Mouse (Mus musculus): Measurements from ENCODE around the gene Olfml2b.

The Olfml2b gene

GRCm38 (mm10) chr1:170647381-170647780, 3.0 kb downstream of the Olfml2b start:
- DNase-seq, result no peak

GRCm38 (mm10) chr1:170647971-170648514, 3.7 kb downstream of the Olfml2b start:
- no peak for DNase-seq

GRCm38 (mm10) chr1:170651046-170651723, 6.9 kb downstream of the Olfml2b start:
- no peak for DNase-seq

- DNase-seq, result no peak
These were observed 7.8 kb downstream of the Olfml2b start for GRCm38 (mm10) chr1:170651989-170652740.

GRCm38 (mm10) chr1:170655280-170655917, 11.1 kb downstream of the Olfml2b start:
- DNase-seq, result no peak

- no peak for DNase-seq
These were observed 12.3 kb downstream of the Olfml2b start for GRCm38 (mm10) chr1:170656518-170657227.

- DNase-seq, result no peak
These were observed 12.8 kb downstream of the Olfml2b start for GRCm38 (mm10) chr1:170657228-170657521.

GRCm38 (mm10) chr1:170657643-170658314, 13.4 kb downstream of the Olfml2b start:
- no peak for DNase-seq

GRCm38 (mm10) chr1:170659260-170659659, 14.9 kb downstream of the Olfml2b start:
- DNase-seq, result no peak

- DNase-seq, result no peak
These were observed 20.4 kb downstream of the Olfml2b start for GRCm38 (mm10) chr1:170664620-170665185.

GRCm38 (mm10) chr1:170665200-170665599, 20.9 kb downstream of the Olfml2b start:
- DNase-seq, result no peak

GRCm38 (mm10) chr1:170674184-170674775, 29.9 kb downstream of the Olfml2b start:
- DNase-seq, result no peak

GRCm38 (mm10) chr1:170677681-170678080, 33.3 kb downstream of the Olfml2b start:
- DNase-seq, result no peak

GRCm38 (mm10) chr1:170678861-170679260, 34.5 kb downstream of the Olfml2b start:
- no peak for DNase-seq

GRCm38 (mm10) chr1:170679624-170680023, 35.3 kb downstream of the Olfml2b start:
- peak; percentile 28 for DNase-seq

GRCm38 (mm10) chr1:170683863-170684262, 39.5 kb downstream of the Olfml2b start:
- DNase-seq, result no peak

GRCm38 (mm10) chr1:170689773-170690172, 45.4 kb downstream of the Olfml2b start:
- DNase-seq, result no peak

- no peak for DNase-seq
These were observed 47.0 kb downstream of the Olfml2b start for GRCm38 (mm10) chr1:170691301-170691700.

GRCm38 (mm10) chr1:170694821-170695291, 50.5 kb downstream of the Olfml2b start:
- no peak for DNase-seq

- DNase-seq, result no peak
These were observed 51.0 kb downstream of the Olfml2b start for GRCm38 (mm10) chr1:170695326-170695725.

- no peak for DNase-seq
These were observed 52.7 kb downstream of the Olfml2b start for GRCm38 (mm10) chr1:170696996-170697395.
